Mouse (Mus musculus) MEL (cell line): ENCODE measurements around the gene Pi16. TPM values are rescaled to one million over a fixed set of nuclear protein-coding genes. Genes with fewer than 3 reads are reported as not detected.

Experiments used
- DNase-seq: peaks from one replicate; pipeline ENCODE4 v3.0.0; 2011; ENCODE audit warnings: low read depth, low spot score
- H3K27ac ChIP-seq: 2 replicates; pipeline ENCODE4 v1.5.1; 2012; ENCODE audit warnings: low read depth, mild to moderate bottlenecking, control low read depth, low read length, moderate library complexity; ENCODE audit not compliant: control insufficient read depth
- H3K27me3 ChIP-seq, 2 experiments: fragments of 150-350 bp in 1 of 2; sonication (generic) in 1 of 2; 2 replicates each; pipeline ENCODE4 v1.6.1; 2012; ENCODE audit warnings: low read length in 2 of 2, mild to moderate bottlenecking in 2 of 2, improper control_type of control experiment in 1 of 2, moderate library complexity in 1 of 2; ENCODE audit not compliant: insufficient read depth in 2 of 2, control insufficient read depth in 1 of 2
- H3K36me3 ChIP-seq, 2 experiments: 2 replicates each; pipeline ENCODE4 v1.6.1; 2012 to 2014; ENCODE audit warnings: low read length in 2 of 2, improper control_type of control experiment in 1 of 2, inconsistent platforms in 1 of 2, mild to moderate bottlenecking in 1 of 2; ENCODE audit not compliant: insufficient read depth in 2 of 2, control insufficient read depth in 1 of 2
- H3K4me1 ChIP-seq, 2 experiments: fragments of 150-350 bp in 1 of 2; sonication (generic) in 1 of 2; 2 replicates each; pipeline ENCODE4 v1.6.1; 2012; ENCODE audit warnings: low read length in 2 of 2, improper control_type of control experiment in 1 of 2, mild to moderate bottlenecking in 1 of 2; ENCODE audit not compliant: insufficient read depth in 2 of 2, control insufficient read depth in 1 of 2
- H3K4me3 ChIP-seq, 2 experiments: fragments of 150-350 bp in 1 of 2; sonication (generic) in 1 of 2; 2 replicates each; pipeline ENCODE4 v1.5.1; 2012; ENCODE audit warnings: low read depth in 2 of 2, low read length in 2 of 2, mild to moderate bottlenecking in 2 of 2, moderate library complexity in 2 of 2, control low read depth in 1 of 2, improper control_type of control experiment in 1 of 2; ENCODE audit not compliant: control insufficient read depth in 1 of 2, insufficient read depth in 1 of 2
- H3K79me2 ChIP-seq: 2 replicates; pipeline ENCODE4 v1.6.1; 2012; ENCODE audit warnings: mild to moderate bottlenecking, low read length, moderate library complexity; ENCODE audit not compliant: control insufficient read depth, poor library complexity, insufficient read depth
- H3K9ac ChIP-seq: 2 replicates; pipeline ENCODE4 v1.6.1; 2012; ENCODE audit warnings: low read depth, mild to moderate bottlenecking, control low read depth, low read length, moderate library complexity; ENCODE audit not compliant: control insufficient read depth, poor library complexity, severe bottlenecking
- H3K9me3 ChIP-seq: fragments of 150-350 bp; sonication (generic); replicated peaks from 2 replicates; pipeline ENCODE4 v1.6.1; 2012; ENCODE audit warnings: mild to moderate bottlenecking, low read length, improper control_type of control experiment, moderate library complexity; ENCODE audit not compliant: insufficient read depth
- CHD2 ChIP-seq: IDR thresholded peaks from 2 replicates; pipeline ENCODE4 v1.6.1; 2011; ENCODE audit warnings: low read length, improper control_type of control experiment
- E2F4 ChIP-seq: IDR thresholded peaks from 2 replicates; pipeline ENCODE4 v1.6.1; 2011; ENCODE audit warnings: low read depth, low read length, improper control_type of control experiment, borderline replicate concordance
- EP300 ChIP-seq, 2 experiments: IDR thresholded peaks; 2 replicates each; pipeline ENCODE4 v1.6.1; 2011; ENCODE audit warnings: improper control_type of control experiment in 2 of 2, low read length in 2 of 2, low read depth in 1 of 2, mild to moderate bottlenecking in 1 of 2
- ETS1 ChIP-seq: IDR thresholded peaks from 2 replicates; pipeline ENCODE4 v1.6.1; 2012; ENCODE audit warnings: low read depth, mild to moderate bottlenecking, inconsistent platforms, low read length, improper control_type of control experiment, moderate library complexity
- GABPA ChIP-seq: IDR thresholded peaks from 2 replicates; pipeline ENCODE4 v1.6.1; 2012; ENCODE audit warnings: low read depth, mild to moderate bottlenecking, inconsistent platforms, low read length, improper control_type of control experiment, moderate library complexity
- JUND ChIP-seq: IDR thresholded peaks from 2 replicates; pipeline ENCODE4 v1.6.1; 2011; ENCODE audit warnings: low read depth, mild to moderate bottlenecking, improper control_type of control experiment, low read length
- MAX ChIP-seq: IDR thresholded peaks from 2 replicates; pipeline ENCODE4 v1.6.1; 2011; ENCODE audit warnings: low read length, improper control_type of control experiment
- MEF2A ChIP-seq: IDR thresholded peaks from 2 replicates; pipeline ENCODE4 v1.6.1; 2014; ENCODE audit warnings: low read depth, mild to moderate bottlenecking, inconsistent platforms, low read length, improper control_type of control experiment; ENCODE audit not compliant: poor library complexity, insufficient replicate concordance, severe bottlenecking; ENCODE audit errors: extremely low read depth
- MXI1 ChIP-seq: IDR thresholded peaks from 2 replicates; pipeline ENCODE4 v1.6.1; 2011; ENCODE audit warnings: mild to moderate bottlenecking, low read depth, low read length, improper control_type of control experiment
- MYC ChIP-seq: IDR thresholded peaks from 2 replicates; pipeline ENCODE4 v1.6.1; 2011; ENCODE audit warnings: low read depth, mild to moderate bottlenecking, low read length, improper control_type of control experiment, moderate library complexity
- NELFE ChIP-seq: IDR thresholded peaks from 2 replicates; pipeline ENCODE4 v1.6.1; 2011; ENCODE audit warnings: low read depth, low read length, improper control_type of control experiment
- POLR2A ChIP-seq, 2 experiments: IDR thresholded peaks; 2 replicates each; pipeline ENCODE4 v1.6.1; 2011 to 2012; ENCODE audit warnings: low read length in 2 of 2, mild to moderate bottlenecking in 2 of 2, control low read depth in 1 of 2, improper control_type of control experiment in 1 of 2, low read depth in 1 of 2, moderate library complexity in 1 of 2; ENCODE audit not compliant: control insufficient read depth in 1 of 2, insufficient read depth in 1 of 2, poor library complexity in 1 of 2
- POLR2AphosphoS2 ChIP-seq: IDR thresholded peaks from 2 replicates; pipeline ENCODE4 v1.6.1; 2011; ENCODE audit warnings: low read length, improper control_type of control experiment
- RCOR1 ChIP-seq: IDR thresholded peaks from 2 replicates; pipeline ENCODE4 v1.6.1; 2012; ENCODE audit warnings: low read depth, mild to moderate bottlenecking, inconsistent platforms, low read length, improper control_type of control experiment
- SIN3A ChIP-seq: IDR thresholded peaks from 2 replicates; pipeline ENCODE4 v1.6.1; 2012; ENCODE audit warnings: low read length, improper control_type of control experiment, inconsistent platforms
- SMC3 ChIP-seq: IDR thresholded peaks from 2 replicates; pipeline ENCODE4 v1.6.1; 2011; ENCODE audit warnings: low read depth, low read length, improper control_type of control experiment
- UBTF ChIP-seq: IDR thresholded peaks from 2 replicates; pipeline ENCODE4 v1.6.1; 2012; ENCODE audit warnings: low read depth, mild to moderate bottlenecking, inconsistent platforms, low read length, improper control_type of control experiment, moderate library complexity, borderline replicate concordance; ENCODE audit not compliant: insufficient read depth
- USF2 ChIP-seq, 2 experiments: IDR thresholded peaks; 2 replicates each; pipeline ENCODE4 v1.6.1; 2011 to 2012; ENCODE audit warnings: improper control_type of control experiment in 2 of 2, low read length in 2 of 2, borderline replicate concordance in 1 of 2, inconsistent platforms in 1 of 2, low read depth in 1 of 2, mild to moderate bottlenecking in 1 of 2; ENCODE audit not compliant: insufficient read depth in 1 of 2
- ZNF384 ChIP-seq: IDR thresholded peaks from 2 replicates; pipeline ENCODE4 v1.6.1; 2012; ENCODE audit warnings: low read depth, mild to moderate bottlenecking, inconsistent platforms, low read length, improper control_type of control experiment
- polyA plus RNA-seq, 2 experiments: library from polyadenylated mRNA; stranded (reverse) in 1 of 2; unstranded in 1 of 2; fragments of >175 nt in 1 of 2; fragments of >200 nt in 1 of 2; gene quantifications; 2 replicates each; pipeline versions ENCODE4 v1.2.1 to v1.2.4; 2012; ENCODE audit warnings: low replicate concordance in 2 of 2, low read depth in 1 of 2; ENCODE audit not compliant: insufficient read length in 2 of 2, insufficient read depth in 1 of 2, missing spikeins in 1 of 2
- total RNA-seq: library from RNA; depleted of rRNA; stranded (reverse); fragments of 300-350 nt; gene quantifications from 2 replicates; pipeline ENCODE4 v1.2.3, GENCODE M21; 2012

Gene Pi16
- total and polyA plus RNA-seq, 3 experiments: 0.08 to 0.42 TPM; not detected in 1

GRCm38 (mm10) chr17:29330221-29330620, 12.7 kb downstream of the Pi16 start:
- Histone ChIP-seq H3K79me2 (no peaks in the 10 kb centered on the region), H3K4me3 (no peak overlapping the region), H3K4me1 (no peaks in the 10 kb centered on the region), H3K36me3 (no peaks in the 10 kb centered on the region; a peak in 1 of 4 replicates), H3K9ac (no peak overlapping the region), H3K9me3 (no peaks in the 10 kb centered on the region), H3K27ac (no peak overlapping the region), H3K27me3 (no peaks in the 10 kb centered on the region)
- no peak for DNase-seq
- no peak for TF ChIP-seq UBTF
- no peak for TF ChIP-seq JUND
- TF ChIP-seq MAX: no peak
- no peak for TF ChIP-seq RCOR1
- no peak for TF ChIP-seq E2F4
- no peak for TF ChIP-seq POLR2A (IDR thresholded peaks at IDR 0.05; ENCODE audit: control insufficient read depth in 1 of 2, insufficient read depth in 1 of 2, low read depth in 1 of 2, low read length in 2 of 2, poor library complexity in 1 of 2)
- TF ChIP-seq ZNF384: no peak
- no peak for TF ChIP-seq POLR2AphosphoS2
- TF ChIP-seq EP300 (IDR thresholded peaks at IDR 0.05; ENCODE audit: low read depth in 1 of 2, low read length in 2 of 2): no peak
- TF ChIP-seq GABPA: no peak

DNA sequence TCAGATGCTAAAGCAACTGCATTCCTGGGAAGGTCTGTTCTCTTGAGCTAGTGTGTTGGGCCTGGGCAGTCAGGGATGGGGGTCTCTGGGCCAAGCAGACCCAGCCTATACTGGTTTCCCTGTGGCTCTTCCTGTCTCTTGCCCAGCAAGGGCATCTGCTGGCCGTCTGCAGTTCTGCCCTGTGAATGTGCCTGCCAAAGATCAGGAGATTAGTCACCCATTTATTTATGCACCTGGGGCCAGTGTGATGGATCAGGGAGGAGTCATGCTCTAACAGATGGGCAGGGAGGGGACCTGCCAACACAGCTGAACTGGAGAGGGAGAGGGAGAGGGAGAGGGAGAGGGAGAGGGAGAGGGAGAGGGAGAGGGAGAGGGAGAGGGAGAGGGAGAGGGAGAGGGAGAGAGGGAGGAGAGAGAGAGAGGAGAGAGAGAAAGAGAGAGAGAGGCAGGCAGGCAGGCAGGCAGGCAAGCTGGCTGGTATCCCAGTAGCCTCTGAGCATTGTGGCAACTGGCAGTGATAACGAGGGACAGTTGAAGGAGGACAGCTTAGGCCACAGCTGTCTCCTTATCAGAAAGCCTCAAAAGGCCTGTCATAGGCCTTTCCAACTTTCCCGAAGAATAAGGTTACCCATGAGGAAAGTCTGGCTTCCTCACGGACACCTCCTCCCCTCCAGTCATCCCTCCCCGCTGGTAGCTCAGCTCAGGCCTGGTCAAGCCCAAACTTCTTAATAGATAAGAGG, 13.4 kb downstream of the Pi16 start:
- no peak for TF ChIP-seq POLR2A (IDR thresholded peaks at IDR 0.05; ENCODE audit: control insufficient read depth in 1 of 2, insufficient read depth in 1 of 2, low read depth in 1 of 2, low read length in 2 of 2, poor library complexity in 1 of 2)
- TF ChIP-seq MYC: no peak
- Histone ChIP-seq H3K4me1 (no peaks in the 10 kb centered on the region), H3K4me3 (no peak overlapping the region), H3K9ac (no peak overlapping the region), H3K79me2 (no peaks in the 10 kb centered on the region), H3K27me3 (no peaks in the 10 kb centered on the region), H3K36me3 (no peaks in the 10 kb centered on the region; a peak in 1 of 4 replicates), H3K27ac (no peak overlapping the region), H3K9me3 (no peaks in the 10 kb centered on the region)
- DNase-seq: no peak

- Histone ChIP-seq H3K4me1 (no peaks in the 10 kb centered on the region), H3K27me3 (no peaks in the 10 kb centered on the region), H3K79me2 (no peaks in the 10 kb centered on the region), H3K9ac (no peak overlapping the region), H3K9me3 (no peaks in the 10 kb centered on the region), H3K36me3 (no peaks in the 10 kb centered on the region; a peak in 1 of 4 replicates), H3K27ac (no peak overlapping the region), H3K4me3 (no peak overlapping the region)
- DNase-seq: no peak
- TF ChIP-seq NELFE (no peak), SMC3 (no peak), SIN3A (no peak), MEF2A (no peak), USF2 (IDR thresholded peaks at IDR 0.05; ENCODE audit: borderline replicate concordance in 1 of 2, insufficient read depth in 1 of 2, low read depth in 1 of 2, low read length in 2 of 2) (no peak), ETS1 (no peak), ZNF384 (no peak), MXI1 (no peak), CHD2 (no peak)
These were observed 14.8 kb downstream of the Pi16 start for GRCm38 (mm10) chr17:29332186-29332685.
